Comparison of ENCODE assay signal across 26 mouse cellular contexts in the genomic region with DNA sequence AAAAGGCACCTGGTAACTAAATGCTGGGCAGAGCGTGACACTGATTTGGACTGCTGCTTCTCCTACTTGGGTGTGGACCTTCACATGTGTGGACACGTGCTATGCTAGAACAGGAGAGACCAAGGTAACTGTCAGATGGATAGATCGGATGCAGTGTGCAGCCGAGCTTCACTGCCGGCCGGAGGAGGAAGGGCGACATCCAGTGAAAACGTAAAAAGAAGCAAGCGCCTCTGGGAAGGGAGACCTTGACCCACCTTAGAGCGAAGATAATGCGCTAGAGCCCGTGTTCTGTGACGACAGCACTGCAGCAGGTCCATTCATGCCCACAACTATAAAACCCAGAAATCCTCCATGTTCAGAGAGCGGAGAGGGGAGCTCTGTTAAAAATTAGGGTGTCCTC. TPM values are rescaled to one million over a fixed set of nuclear protein-coding genes. Genes with fewer than 3 reads are reported as not detected.
DNase-seq lines count a peak whose midpoint lies in the region; ATAC-seq and TF ChIP-seq lines count a peak whose summit lies in the region.
"Had no signal": no experiment of that assay in that cellular context is flagged by ENCODE, and none has a peak within 500 bp of the region (broad histone marks: within the 10 kb centered on the region; RNA-seq: fewer than 3 reads in every experiment).

No protein-coding gene starts in this region.

- H3K4me1 ChIP-seq in forebrain, embryonic 13.5 days, result peaks cover 36% of the 10 kb centered on the region
- no peaks in the 10 kb centered on the region for H3K4me1 ChIP-seq in forebrain, postnatal 0 days (ENCODE audit: insufficient read depth)
- H3K4me1 ChIP-seq in E14TG2a.4 (replicated peaks; ENCODE audit: low read depth, low read length), result peaks cover 82% of the 10 kb centered on the region
- H3K4me1 ChIP-seq: embryonic facial prominence, embryonic 12.5 days had no signal

- peaks cover 72% of the 10 kb centered on the region for H3K36me3 ChIP-seq in forebrain, embryonic 13.5 days (ENCODE audit: poor library complexity, severe bottlenecking)
- peaks cover 3% of the 10 kb centered on the region; the same call in 1 of the 2 replicates for H3K36me3 ChIP-seq in forebrain, postnatal 0 days (ENCODE audit: insufficient read depth)
- H3K36me3 ChIP-seq in E14TG2a.4 (ENCODE audit: insufficient read depth, low read length), result peaks cover 68% of the 10 kb centered on the region

- H3K9me3 ChIP-seq in forebrain, embryonic 13.5 days (replicated peaks), result no peaks in the 10 kb centered on the region
- no peaks in the 10 kb centered on the region for H3K9me3 ChIP-seq in forebrain, postnatal 0 days (ENCODE audit: low read length)
- H3K9me3 ChIP-seq in E14TG2a.4 (ENCODE audit: low read length), result peaks cover 16% of the 10 kb centered on the region
- H3K9me3 ChIP-seq: embryonic facial prominence, embryonic 12.5 days; embryonic facial prominence, embryonic 15.5 days; forebrain, embryonic 15.5 days; heart, embryonic 12.5 days; heart, embryonic 15.5 days; hindbrain, embryonic 12.5 days had no signal

- H3K27me3 ChIP-seq in forebrain, embryonic 13.5 days, result no peaks in the 10 kb centered on the region
- no peaks in the 10 kb centered on the region for H3K27me3 ChIP-seq in forebrain, postnatal 0 days (ENCODE audit: insufficient read depth, low read length)
- H3K27me3 ChIP-seq in E14TG2a.4 (ENCODE audit: insufficient read depth, low read length), result no peaks in the 10 kb centered on the region
- H3K27me3 ChIP-seq: embryonic facial prominence, embryonic 12.5 days; embryonic facial prominence, embryonic 15.5 days; forebrain, embryonic 15.5 days; heart, embryonic 12.5 days; heart, embryonic 15.5 days; hindbrain, embryonic 12.5 days had no signal

- ATAC-seq in forebrain, embryonic 13.5 days, result no peak
- no peak for ATAC-seq in forebrain, postnatal 0 days
- ATAC-seq: forebrain, embryonic 15.5 days; hindbrain, postnatal 0 days; inflammation-experienced regulatory T-cells, adult 6 months; intestine, embryonic 16.5 days had no signal

- no peak overlapping the region for H3K9ac ChIP-seq in forebrain, embryonic 13.5 days
- no peak overlapping the region for H3K9ac ChIP-seq in forebrain, postnatal 0 days
- H3K9ac ChIP-seq: embryonic facial prominence, embryonic 12.5 days; embryonic facial prominence, embryonic 15.5 days; forebrain, embryonic 15.5 days; heart, embryonic 12.5 days; heart, embryonic 15.5 days; hindbrain, embryonic 12.5 days had no signal

- peak overlapping the region; percentile 16; the same call in 1 of the 2 replicates for H3K27ac ChIP-seq in forebrain, embryonic 13.5 days
- no peak overlapping the region for H3K27ac ChIP-seq in forebrain, postnatal 0 days (ENCODE audit: low read depth, low read length)
- H3K27ac ChIP-seq: embryonic facial prominence, embryonic 12.5 days; embryonic facial prominence, embryonic 15.5 days; forebrain, embryonic 15.5 days; heart, embryonic 15.5 days; hindbrain, postnatal 0 days had no signal

- H3K4me3 ChIP-seq in forebrain, embryonic 13.5 days, result no peak overlapping the region
- H3K4me3 ChIP-seq in forebrain, postnatal 0 days (ENCODE audit: low read depth, low read length), result no peak overlapping the region
- H3K4me3 ChIP-seq in E14TG2a.4 (replicated peaks; ENCODE audit: low read length), result peak overlapping the region; percentile 35; the same call in 1 of the 2 replicates
- H3K4me3 ChIP-seq: embryonic facial prominence, embryonic 12.5 days; embryonic facial prominence, embryonic 15.5 days; forebrain, embryonic 15.5 days; heart, embryonic 12.5 days; heart, embryonic 15.5 days; hindbrain, embryonic 12.5 days had no signal

- no peak overlapping the region for H3K4me2 ChIP-seq in forebrain, embryonic 13.5 days
- no peak overlapping the region for H3K4me2 ChIP-seq in forebrain, postnatal 0 days (ENCODE audit: low read depth)
- H3K4me2 ChIP-seq: embryonic facial prominence, embryonic 12.5 days; embryonic facial prominence, embryonic 15.5 days; forebrain, embryonic 15.5 days; heart, embryonic 12.5 days; heart, embryonic 15.5 days; hindbrain, embryonic 12.5 days had no signal

- 96% methylated on average over 14 of the region's 14 CpGs for WGBS in forebrain, embryonic 13.5 days
- 96% methylated on average over 14 of the region's 14 CpGs for WGBS in forebrain, postnatal 0 days

- no peak for TF ChIP-seq CTCF in forebrain, postnatal 0 days (IDR thresholded peaks at IDR 0.05; ENCODE audit: low read depth)
- no peak for TF ChIP-seq CTCF in E14TG2a.4 (conservative IDR thresholded peaks at IDR 0.05; ENCODE audit: low read length)

- peak; percentile 58 to 75 for DNase-seq in adrenal gland, adult (ENCODE audit: inconsistent age in 2 of 2, low spot score in 1 of 2)
- DNase-seq in adrenal gland, adult 18-20 months (ENCODE audit: low spot score in 2 of 2), result no peak
- DNase-seq in forebrain, postnatal 0 days, result no peak
- DNase-seq in adrenal gland, postnatal 14 days, result peak; percentile 47
- no peak for DNase-seq in right cerebral cortex, postnatal 4 days
- DNase-seq in lung, postnatal 14 days, result no peak
- DNase-seq: cerebellum, adult 11 months; cerebellum, adult 2 months; cerebellum, adult 9-11 months; cerebellum, postnatal 25 days; gastrocnemius, postnatal 25 days; heart, adult 18-20 months; heart, postnatal 10 days; heart, postnatal 36 days; kidney, adult 2 months had no signal

RNA-seq across cellular contexts. Expression of a gene that starts 50.0 kb away (rescaled TPM):
- total RNA-seq in adrenal gland, adult 18-20 months (2021), result 100 to 1,000 TPM; 196 to 204 TPM
- polyA plus RNA-seq in forebrain, embryonic 13.5 days (2015; fragmentation: Nextera tagmentation; extraction: Ambion mirVana), result 31.5 and 36.5 TPM in 2 replicates
- total RNA-seq in forebrain, postnatal 0 days (2014; rRNA removed), result 81.4 and 107 TPM in 2 replicates
- 9.8 and 18.5 TPM in 2 replicates for polyA plus RNA-seq in forebrain, postnatal 0 days (2015; fragmentation: Nextera tagmentation; extraction: Ambion mirVana)
- total RNA-seq in adrenal gland, postnatal 14 days (2021), result 181 and 193 TPM in 2 replicates

Comparison
In these comparisons a context has a peak if more than half of its experiments do, and no peak if none do; other contexts are left out.
1. DNase-seq: peak in adrenal gland, adult (2 of 2) and adrenal gland, postnatal 14 days (single experiment); none in adrenal gland, adult 18-20 months (0 of 2), forebrain, postnatal 0 days (single experiment), right cerebral cortex, postnatal 4 days (single experiment) and lung, postnatal 14 days (single experiment).